Mouse (Mus musculus): Measurements from ENCODE around the gene Sox13. TPM values are rescaled to one million over a fixed set of nuclear protein-coding genes. Genes with fewer than 3 reads are reported as not detected.

Sox13 gene
- total RNA-seq, 2 experiments from 2014 or later, result 8.9 to 12.4 TPM

DNA sequence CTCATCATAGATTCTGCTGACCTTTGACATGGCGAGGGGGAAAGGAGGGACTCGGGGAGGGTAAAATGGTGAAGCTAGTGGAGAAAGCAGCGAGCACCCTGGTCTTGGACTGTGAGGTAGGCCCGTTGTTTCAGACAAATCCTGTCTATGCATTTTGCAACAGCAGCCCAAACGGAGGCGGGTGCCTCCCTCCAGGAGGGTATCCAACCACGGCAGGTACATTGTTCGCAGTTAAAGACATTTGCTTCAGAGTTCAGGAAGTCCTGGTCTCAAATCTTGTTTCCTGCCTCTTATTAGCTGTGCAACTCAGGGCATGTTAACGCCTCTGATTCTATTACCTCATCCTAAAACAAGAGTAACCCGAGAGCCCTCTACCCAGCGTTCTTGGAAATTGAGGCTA, 26.8 kb upstream of the Sox13 start:
- Histone ChIP-seq H3K4me3 (no peak overlapping the region), H3K27ac (peak overlapping the region; percentile 81)
- intact Hi-C loops (cut with DNase I), result no loop called here
- no peak for TF ChIP-seq CTCF (IDR thresholded peaks at IDR 0.05)
- no peak for DNase-seq

DNA sequence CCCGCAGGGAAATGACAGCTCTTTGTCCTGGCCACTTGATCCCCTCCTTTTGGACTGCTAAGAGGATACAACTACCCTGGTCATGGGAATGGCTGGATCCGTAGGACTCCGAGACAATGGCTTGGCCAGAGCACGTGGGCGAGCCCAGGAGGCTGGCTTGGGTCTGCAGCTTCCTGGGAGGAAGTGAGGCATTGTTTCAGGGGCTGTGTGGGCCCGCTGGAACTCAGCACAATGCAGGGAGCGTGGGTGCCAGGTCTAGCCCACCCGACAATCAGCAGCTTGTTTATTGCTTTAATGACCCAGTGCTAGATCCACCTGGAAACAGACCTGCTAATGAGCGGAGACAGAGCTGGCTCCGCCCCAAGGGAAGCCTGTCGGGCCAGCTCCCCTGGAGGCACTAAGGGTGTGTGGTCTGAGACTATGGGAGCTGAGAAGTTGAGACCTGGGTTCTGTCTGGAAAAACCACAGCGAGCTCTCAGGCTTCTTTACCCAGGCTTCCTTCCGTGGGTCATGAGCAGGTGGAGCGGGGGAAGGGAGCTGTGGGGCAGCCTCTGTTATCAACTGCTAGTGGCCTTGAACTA, 24.3 kb upstream of the Sox13 start:
- TF ChIP-seq CTCF (IDR thresholded peaks at IDR 0.05), result no peak
- DNase-seq, result peak; percentile 61
- Histone ChIP-seq H3K27ac (peak overlapping the region; percentile 75), H3K4me3 (peak overlapping the region; percentile 17)
- intact Hi-C loops (cut with DNase I), result loop anchor here (2.0 kb wide), 1 partner anchor 44 kb away; no protein-coding TSS in a partner anchor

DNA sequence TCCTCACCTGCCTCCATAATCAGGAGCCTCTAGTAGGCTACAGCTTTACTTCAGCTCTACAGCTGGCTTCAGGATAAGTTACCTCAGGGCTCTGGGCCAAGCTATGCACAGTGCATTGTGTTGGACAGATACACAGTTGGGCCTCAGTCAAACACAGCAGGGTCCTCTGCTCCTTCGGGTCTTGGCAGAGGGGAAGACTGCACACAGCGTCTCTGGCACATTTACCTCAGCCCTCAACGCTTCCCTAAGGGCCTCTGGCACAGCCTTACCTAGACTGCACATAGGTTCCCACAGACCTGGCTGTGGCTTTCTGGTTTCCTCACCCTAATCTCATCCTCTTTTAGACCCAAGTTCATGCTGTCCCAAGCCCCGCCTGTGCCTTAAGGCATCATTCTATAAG, 22.1 kb upstream of the Sox13 start:
- intact Hi-C loops (cut with DNase I), result no loop called here
- H3K4me3 ChIP-seq, result no peak overlapping the region
- H3K27ac ChIP-seq, result peak overlapping the region; percentile 20; the same call in 1 of the 2 replicates
- TF ChIP-seq CTCF (IDR thresholded peaks at IDR 0.05), result no peak
- no peak for DNase-seq

DNA sequence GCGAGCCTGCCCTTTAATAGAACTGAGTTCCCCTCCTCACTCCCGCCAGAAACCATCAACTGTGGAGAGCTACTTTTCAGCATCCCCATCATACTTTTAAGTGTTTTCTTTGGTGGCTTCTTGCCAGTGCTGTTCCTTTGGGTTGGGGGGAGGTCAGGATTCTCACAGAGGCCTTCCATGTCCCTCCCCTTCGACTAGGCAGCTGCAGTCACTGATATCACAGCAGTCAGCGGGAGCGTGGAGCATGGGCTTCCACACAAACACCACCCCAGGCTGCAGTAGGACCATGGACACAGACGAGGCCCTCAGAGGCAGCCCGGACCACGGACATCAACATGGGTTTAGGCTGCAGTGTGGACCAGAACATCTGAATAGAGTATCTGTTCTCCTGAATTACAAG, 20.1 kb upstream of the Sox13 start:
- no peak overlapping the region for H3K4me3 ChIP-seq
- intact Hi-C loops (cut with DNase I), result no loop called here
- no peak for DNase-seq
- no peak overlapping the region for H3K27ac ChIP-seq
- TF ChIP-seq CTCF (IDR thresholded peaks at IDR 0.05), result no peak

DNA sequence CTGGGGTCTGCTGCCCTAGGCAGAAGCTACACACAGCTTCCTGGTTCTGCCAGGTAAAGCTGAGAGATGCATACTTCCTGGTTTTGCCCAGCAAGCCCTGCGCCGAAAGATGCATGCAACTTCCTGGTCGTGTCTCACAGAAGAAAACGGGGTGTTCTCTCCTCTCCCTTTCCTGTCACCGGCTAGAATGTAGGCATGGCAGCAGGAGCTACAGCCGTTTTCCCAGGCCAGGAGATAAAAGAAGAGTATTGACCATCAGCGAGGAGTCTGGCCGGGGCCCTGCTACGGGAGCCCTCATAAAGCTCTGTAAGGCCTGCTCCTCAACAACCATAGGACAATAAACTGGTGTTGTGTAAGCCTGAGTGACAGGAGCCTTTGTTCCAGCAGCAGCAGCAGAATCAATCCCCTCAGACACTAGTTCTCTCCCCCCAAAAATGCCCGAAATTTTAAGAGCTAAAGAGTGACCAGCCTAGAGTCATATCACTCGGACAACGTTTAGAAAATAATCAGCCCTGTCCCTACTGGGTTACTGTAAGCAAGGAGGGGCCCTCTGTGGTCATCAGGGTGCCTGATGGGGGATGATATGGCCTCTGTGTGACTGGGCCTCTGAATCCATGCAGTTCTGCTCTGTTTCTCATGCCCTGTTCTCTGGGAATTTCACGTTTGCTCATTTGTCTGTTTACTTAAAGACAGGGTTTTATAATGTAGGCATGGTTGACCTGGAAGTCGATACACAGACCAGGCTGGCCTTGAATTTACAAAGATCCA, 13.9 kb upstream of the Sox13 start:
- DNase-seq, result no peak
- no peak for TF ChIP-seq CTCF (IDR thresholded peaks at IDR 0.05)
- no peak overlapping the region for H3K4me3 ChIP-seq
- H3K27ac ChIP-seq, result no peak overlapping the region
- intact Hi-C loops (cut with DNase I), result no loop called here

DNA sequence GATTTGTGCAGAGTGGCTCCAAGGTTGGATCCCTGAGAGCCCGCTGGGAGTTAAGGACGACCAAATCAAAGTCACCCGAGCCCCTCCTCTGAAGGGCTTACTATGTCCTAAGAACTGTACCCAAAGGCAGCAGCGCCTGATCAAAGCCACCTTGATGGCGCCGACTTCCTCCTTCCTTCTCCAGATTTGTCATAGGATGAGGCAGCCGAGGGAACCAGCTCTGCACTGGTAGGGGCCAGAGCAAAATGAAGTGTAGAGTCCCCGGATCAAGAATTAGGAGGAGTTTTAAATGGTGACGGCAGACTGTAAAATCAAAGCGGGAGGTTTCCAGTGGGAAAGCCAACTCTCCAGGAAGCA, 10.6 kb upstream of the Sox13 start:
- intact Hi-C loops (cut with DNase I), result no loop called here
- H3K4me3 ChIP-seq, result peak overlapping the region; percentile 64
- TF ChIP-seq CTCF (IDR thresholded peaks at IDR 0.05), result no peak
- DNase-seq, result peak; percentile 20
- H3K27ac ChIP-seq, result peak overlapping the region; percentile 64

DNA sequence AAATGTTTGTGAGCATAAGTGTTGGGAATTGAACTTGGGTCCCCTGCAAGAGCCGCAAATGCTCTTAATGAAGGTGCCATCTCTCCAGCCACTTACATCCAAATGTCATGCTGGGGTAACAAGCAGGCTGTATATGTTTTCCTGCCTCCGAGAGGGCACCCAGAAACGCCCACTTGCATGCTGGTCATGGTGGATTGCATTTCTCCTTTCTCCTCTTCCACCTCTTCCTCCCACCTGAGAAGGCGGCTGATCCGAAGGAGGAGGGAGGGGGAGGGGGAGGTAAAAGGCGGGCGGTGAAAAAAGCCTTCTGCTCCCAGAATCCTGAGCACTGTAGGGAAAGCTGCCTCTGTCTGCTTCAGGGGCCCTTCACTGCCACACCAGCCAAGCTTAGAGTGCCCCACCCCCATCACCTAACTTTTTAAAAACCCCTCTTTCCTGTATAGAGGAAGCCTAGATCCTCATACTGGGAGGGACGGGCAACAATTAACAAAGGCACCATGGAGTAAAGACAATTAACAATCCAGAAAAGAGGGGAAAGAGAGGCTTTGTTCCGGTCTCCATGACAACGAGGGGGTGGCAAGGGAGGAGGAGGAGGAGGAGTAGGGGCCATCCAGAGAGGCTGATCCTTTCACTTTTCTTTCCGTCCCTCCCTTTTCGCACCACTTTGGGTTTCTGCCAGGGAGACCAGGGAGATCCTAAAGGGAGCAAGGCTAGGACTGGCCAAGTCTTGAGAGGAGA, 10.0 kb upstream of the Sox13 start:
- no peak for TF ChIP-seq CTCF (IDR thresholded peaks at IDR 0.05)
- Histone ChIP-seq H3K27ac (peak overlapping the region; percentile 64), H3K4me3 (peak overlapping the region; percentile 64)
- DNase-seq, result peak; percentile 61
- intact Hi-C loops (cut with DNase I), result no loop called here

DNA sequence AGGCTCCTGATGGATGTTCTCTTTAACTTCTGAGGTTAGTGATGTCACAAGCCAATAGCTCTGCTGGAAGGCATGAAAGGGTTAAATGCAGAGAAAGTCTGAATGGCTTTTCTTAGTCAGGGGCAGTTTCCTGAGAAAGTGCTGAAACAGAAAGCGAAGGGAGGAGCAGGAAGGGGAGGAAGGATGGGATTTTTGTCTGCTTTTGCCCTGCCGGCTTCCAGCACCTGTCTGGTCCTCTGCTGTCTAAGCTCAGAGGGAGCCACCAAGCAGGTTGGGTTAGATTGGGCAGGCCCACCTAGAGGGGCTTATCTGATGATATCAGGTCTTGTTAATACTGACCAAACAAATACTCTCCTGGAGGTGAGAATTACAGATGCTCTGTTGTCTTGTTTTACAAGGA, 8.4 kb upstream of the Sox13 start:
- no peak overlapping the region for H3K27ac ChIP-seq
- TF ChIP-seq CTCF (IDR thresholded peaks at IDR 0.05), result no peak
- DNase-seq, result no peak
- intact Hi-C loops (cut with DNase I), result no loop called here
- H3K4me3 ChIP-seq, result no peak overlapping the region

DNA sequence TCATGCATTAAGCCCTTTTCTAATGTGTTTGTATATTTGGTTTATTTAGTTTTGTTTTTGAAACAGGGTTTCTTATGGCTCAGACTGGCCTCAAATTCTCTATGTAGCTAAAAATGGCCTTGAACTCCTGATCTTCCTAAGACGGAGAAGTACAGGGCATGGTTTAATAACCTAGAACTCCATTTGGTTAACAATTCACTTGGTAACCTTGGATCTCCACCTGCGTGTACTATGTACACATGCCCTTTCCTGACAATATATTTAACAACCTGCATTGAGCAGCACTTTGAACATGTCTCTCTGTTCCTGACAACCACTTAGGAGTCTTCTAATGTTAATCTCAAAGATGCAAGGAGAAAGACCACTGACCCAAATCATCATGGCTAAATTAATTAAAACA, 7.0 kb upstream of the Sox13 start:
- Histone ChIP-seq H3K4me3 (no peak overlapping the region), H3K27ac (no peak overlapping the region)
- intact Hi-C loops (cut with DNase I), result no loop called here
- TF ChIP-seq CTCF (IDR thresholded peaks at IDR 0.05), result no peak
- no peak for DNase-seq

DNA sequence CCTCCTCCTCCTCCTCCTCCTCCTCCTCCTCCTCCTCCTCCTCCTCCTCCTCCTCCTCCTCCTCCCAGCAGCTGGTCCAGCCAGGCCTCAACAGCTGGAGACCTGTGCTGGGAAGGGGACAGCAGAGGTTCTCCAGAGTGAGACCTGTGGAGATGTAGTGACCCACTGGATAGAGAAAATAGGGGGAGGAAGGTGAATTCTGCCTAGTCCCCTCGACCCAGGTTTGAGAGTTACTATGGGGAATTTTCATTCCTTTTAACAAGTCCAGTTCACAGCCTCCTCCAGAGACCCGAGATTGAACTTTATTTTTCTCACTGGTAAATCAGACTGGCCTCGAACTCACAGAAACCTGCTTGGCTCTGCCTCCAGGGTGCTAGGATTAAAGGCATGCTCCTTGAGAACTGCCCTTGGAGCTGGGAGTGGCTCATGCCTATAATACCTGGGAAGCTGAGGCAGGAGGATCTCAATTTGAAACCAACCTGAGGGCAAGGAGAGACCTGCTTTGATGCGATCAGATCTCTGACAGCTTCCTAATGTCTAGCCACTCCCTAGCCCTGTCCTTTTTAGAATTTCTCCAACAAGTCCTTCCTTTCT, 467 bp upstream of the Sox13 start:
- TF ChIP-seq CTCF (IDR thresholded peaks at IDR 0.05), result no peak
- H3K27ac ChIP-seq, result peak overlapping the region; percentile 64
- intact Hi-C loops (cut with DNase I), result no loop called here
- no peak for DNase-seq
- peak overlapping the region; percentile 94 for H3K4me3 ChIP-seq

DNA sequence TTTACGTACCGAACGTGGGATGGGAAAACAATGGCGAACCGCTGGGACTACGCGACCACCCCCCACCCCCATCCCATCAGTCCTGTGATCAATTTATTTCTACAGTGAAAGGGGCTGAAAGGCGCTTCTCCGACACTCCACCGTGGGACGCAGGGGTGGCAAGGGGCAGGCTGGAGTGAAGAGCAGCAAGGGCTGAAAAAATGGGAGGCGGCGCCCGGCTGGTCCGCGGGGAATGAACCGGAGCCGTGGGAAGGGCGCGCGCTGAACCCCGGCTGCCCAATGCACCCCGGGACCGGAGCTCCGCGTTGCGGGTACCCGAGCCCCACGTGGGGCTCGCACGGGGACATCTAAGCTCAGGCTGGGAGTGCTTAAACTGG, 1.0 kb downstream of the Sox13 start:
- H3K4me3 ChIP-seq, result peak overlapping the region; percentile 94
- intact Hi-C loops (cut with DNase I), result loop anchor here (2.0 kb wide), 1 partner anchor 40 kb away; no protein-coding TSS in a partner anchor
- TF ChIP-seq CTCF (IDR thresholded peaks at IDR 0.05), result no peak
- peak; percentile 46 for DNase-seq
- peak overlapping the region; percentile 91 for H3K27ac ChIP-seq

DNA sequence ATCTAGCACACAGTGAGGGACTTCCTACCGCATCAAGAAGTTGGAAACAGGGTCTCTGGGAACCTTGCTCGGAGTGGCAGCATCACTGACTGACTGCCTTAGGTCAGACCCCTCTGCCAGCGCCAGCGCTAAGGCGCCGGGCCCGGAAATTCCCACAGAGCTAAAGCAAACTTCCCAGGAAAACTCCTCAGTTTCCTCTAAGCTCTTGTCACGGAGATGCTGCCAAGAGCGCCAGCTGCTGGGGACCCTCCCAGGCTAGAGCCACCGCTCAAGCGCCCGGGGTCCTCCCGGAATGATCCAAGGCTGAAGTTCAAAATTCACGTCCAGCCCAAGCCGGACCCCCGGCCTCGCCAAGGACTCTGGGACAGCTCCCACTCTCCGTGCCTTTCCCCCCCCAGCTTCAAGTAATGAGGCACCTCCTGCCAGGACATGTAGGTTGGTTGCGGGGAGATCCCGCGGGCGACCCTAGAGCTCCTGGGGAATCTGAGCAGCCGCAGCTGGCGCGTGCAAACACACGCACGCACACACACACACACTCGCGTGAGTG, 1.5 kb downstream of the Sox13 start:
- intact Hi-C loops (cut with DNase I), result loop anchor here (2.0 kb wide), 1 partner anchor 40 kb away; no protein-coding TSS in a partner anchor

More for the DNA sequence above, 1.5 kb downstream of the Sox13 start:
- no peak for TF ChIP-seq CTCF (IDR thresholded peaks at IDR 0.05)
- Histone ChIP-seq H3K4me3 (peak overlapping the region; percentile 94), H3K27ac (peak overlapping the region; percentile 91)
- DNase-seq, result peak; percentile 49

All from gastrocnemius, adult 2 months (tissue).